Mouse (Mus musculus) lung, adult 2 months (tissue): ENCODE data around the gene Kcnj9. TPM values are rescaled to one million over a fixed set of nuclear protein-coding genes. Genes with fewer than 3 reads are reported as not detected.
A peak's percentile ranks its signal among the peaks of the same experiment; 100 is the strongest.

Source experiments
- DNase-seq: peaks from one replicate; pipeline ENCODE4 v3.0.0; 2022
- H3K4me1 ChIP-seq: fragments of 200-500 bp; 2 replicates; pipeline ENCODE4 v1.6.1; 2011; ENCODE audit warnings: low read length; ENCODE audit not compliant: control insufficient read depth, insufficient read depth
- H3K4me3 ChIP-seq: fragments of 200-500 bp; replicated peaks from 2 replicates; pipeline ENCODE3; 2011; ENCODE audit warnings: low read depth, mild to moderate bottlenecking, control low read depth, low read length; ENCODE audit errors: extremely low read depth
- CTCF ChIP-seq: fragments of 200-500 bp; IDR thresholded peaks from 2 replicates; pipeline ENCODE4 v1.5.1; 2011; ENCODE audit warnings: mild to moderate bottlenecking, low read length, control low read depth; ENCODE audit not compliant: insufficient read depth
- POLR2A ChIP-seq: fragments of 200-500 bp; IDR thresholded peaks from 2 replicates; pipeline ENCODE4 v1.6.1; 2011; ENCODE audit warnings: low read depth, mild to moderate bottlenecking, control low read depth, low read length, borderline replicate concordance; ENCODE audit errors: extremely low read depth
- WGBS: fragments of 180-500 bp; shearing (Covaris S2); methylation state at CpG from one replicate; pipeline ENCODE4 v1.1.7; 2018; 5-methylcytosine and 5-hydroxymethylcytosine counted together
- polyA plus RNA-seq: library from polyadenylated mRNA; depleted of rRNA; stranded (reverse); fragments of >200 nt; gene quantifications from 2 replicates; pipeline ENCODE4 v1.2.3, GENCODE M21; 2012

The Kcnj9 gene
- polyA plus RNA-seq, 1 experiment: not detected

DNA sequence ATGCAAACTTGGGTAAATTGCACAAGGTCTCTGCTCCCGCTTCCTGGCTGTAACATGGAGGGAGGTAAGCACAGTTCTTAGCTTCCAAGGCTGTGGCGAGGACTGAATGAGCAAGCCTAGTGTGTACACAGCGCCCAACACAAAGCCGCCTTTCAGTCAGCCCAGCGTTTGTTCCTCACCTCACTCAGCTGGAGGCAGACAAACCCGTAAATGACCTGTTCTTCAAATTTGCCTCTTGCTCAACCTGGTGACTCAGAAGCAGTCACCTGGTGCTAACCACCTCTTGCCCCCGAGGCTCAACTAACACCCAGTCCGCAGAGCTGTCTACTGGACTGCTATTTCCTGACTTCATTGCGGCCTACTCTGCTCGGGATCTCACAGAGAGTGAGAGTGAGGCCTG lies 21.2 kb downstream of the Kcnj9 start:
- TF ChIP-seq POLR2A (0 out of 2 replicates have a peak, but pooled peaks have one; percentile 21), CTCF (no peak)
- Histone ChIP-seq H3K4me3 (no peak overlapping the region), H3K4me1 (peaks cover 8% of the 10 kb centered on the region; the same call in 1 of the 2 replicates)
- no peak for DNase-seq
- WGBS: 61% methylated on average over 10 of the region's 10 CpGs

- Histone ChIP-seq H3K4me3 (no peak overlapping the region), H3K4me1 (peaks cover 8% of the 10 kb centered on the region; the same call in 1 of the 2 replicates)
- TF ChIP-seq POLR2A (no peak), CTCF (no peak)
- 59% methylated on average over 6 of the region's 6 CpGs for WGBS
- DNase-seq: no peak
Observed at GRCm38 (mm10) chr1:172306885-172307284, 22.2 kb downstream of the Kcnj9 start.

GRCm38 (mm10) chr1:172306196-172306595 lies 22.9 kb downstream of the Kcnj9 start:
- no peak for DNase-seq
- no peak for TF ChIP-seq CTCF
- no peak for TF ChIP-seq POLR2A
- peaks cover 8% of the 10 kb centered on the region; the same call in 1 of the 2 replicates for H3K4me1 ChIP-seq
- 39% methylated on average over 4 of the region's 4 CpGs for WGBS
- H3K4me3 ChIP-seq: no peak overlapping the region

DNA sequence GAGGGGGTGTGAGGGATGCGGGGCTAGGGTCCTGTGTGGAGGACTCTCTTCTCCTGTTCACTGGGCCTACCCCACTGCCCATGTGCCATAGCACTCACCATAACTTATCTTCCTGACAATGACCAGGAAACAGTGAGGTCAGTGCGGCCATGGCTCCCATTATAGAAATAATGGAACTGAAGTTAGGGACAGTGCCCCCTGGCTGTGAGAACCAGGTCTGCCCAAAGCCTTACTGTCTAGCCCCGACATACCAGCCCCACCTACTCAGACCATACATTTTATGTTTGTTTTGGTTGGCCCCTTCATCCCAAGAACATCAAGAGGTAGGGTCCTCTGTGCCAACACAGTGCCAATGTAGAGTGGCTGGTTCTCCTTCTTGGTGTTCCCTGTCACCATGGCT lies 23.5 kb downstream of the Kcnj9 start:
- H3K4me3 ChIP-seq: no peak overlapping the region
- TF ChIP-seq CTCF (peak; percentile 25; the same call in 1 of the 2 replicates), POLR2A (no peak)
- peaks cover 8% of the 10 kb centered on the region; the same call in 1 of the 2 replicates for H3K4me1 ChIP-seq
- 70% methylated on average over 3 of the region's 3 CpGs for WGBS
- no peak for DNase-seq

GRCm38 (mm10) chr1:172305153-172305552 lies 24.0 kb downstream of the Kcnj9 start:
- WGBS: 87% methylated on average over 2 of the region's 2 CpGs
- H3K4me3 ChIP-seq: no peak overlapping the region
- DNase-seq: no peak
- TF ChIP-seq CTCF (no peak), POLR2A (no peak)
- peaks cover 4% of the 10 kb centered on the region; the same call in 1 of the 2 replicates for H3K4me1 ChIP-seq

- no peak for DNase-seq
- 77% methylated on average over 6 of the region's 6 CpGs for WGBS
- Histone ChIP-seq H3K4me3 (no peak overlapping the region), H3K4me1 (peaks cover 2% of the 10 kb centered on the region; the same call in 1 of the 2 replicates)
- TF ChIP-seq CTCF: no peak
- TF ChIP-seq POLR2A: no peak
Observed at GRCm38 (mm10) chr1:172304443-172304842, 24.7 kb downstream of the Kcnj9 start.

DNA sequence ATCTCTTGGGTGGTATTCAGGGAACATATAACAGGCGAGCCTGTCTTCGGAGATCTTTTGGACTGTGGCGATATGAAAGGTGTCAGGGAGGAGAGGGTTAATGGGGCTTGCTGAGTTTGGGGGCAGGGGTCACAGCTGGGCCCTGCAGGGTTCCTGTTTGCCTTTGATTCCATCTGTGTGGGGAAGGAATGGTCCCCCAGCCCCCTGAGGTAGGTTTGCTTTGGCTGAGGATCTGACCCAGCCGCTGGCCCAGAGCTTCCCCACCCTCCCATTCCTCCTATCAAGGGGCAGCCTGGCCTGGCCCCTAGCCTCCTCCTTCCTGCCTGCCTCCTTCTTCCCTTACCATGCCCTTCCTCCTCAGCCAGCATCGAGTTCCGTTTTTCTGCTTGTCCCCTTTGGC lies 26.3 kb downstream of the Kcnj9 start:
- Histone ChIP-seq H3K4me1 (peaks cover 2% of the 10 kb centered on the region; the same call in 1 of the 2 replicates), H3K4me3 (no peak overlapping the region)
- 43% methylated on average over 6 of the region's 6 CpGs for WGBS
- TF ChIP-seq POLR2A (no peak), CTCF (no peak)
- DNase-seq: no peak

DNA sequence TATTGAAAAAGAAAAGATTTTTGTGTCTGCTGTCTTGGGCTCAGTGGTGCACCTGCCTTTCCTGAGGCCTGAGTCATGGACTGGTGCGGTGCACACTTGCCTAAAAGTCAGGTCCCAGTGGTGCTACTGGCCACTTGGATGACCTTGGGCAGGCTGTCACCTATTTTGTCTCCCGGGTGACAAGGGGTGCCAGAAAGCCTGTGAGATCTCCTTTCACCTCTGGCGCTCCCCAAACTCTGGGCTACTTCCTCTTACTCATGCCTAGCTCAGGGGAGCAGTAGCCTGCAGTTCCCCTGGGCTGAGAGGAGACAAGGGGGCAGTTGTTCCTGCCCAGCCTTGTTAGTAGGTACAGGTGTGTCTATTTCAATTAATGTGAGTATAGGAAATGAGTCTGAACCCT lies 26.8 kb downstream of the Kcnj9 start:
- WGBS: 66% methylated on average over 3 of the region's 3 CpGs
- TF ChIP-seq POLR2A (no peak), CTCF (no peak)
- Histone ChIP-seq H3K4me3 (no peak overlapping the region), H3K4me1 (peaks cover 2% of the 10 kb centered on the region; the same call in 1 of the 2 replicates)
- DNase-seq: no peak

DNA sequence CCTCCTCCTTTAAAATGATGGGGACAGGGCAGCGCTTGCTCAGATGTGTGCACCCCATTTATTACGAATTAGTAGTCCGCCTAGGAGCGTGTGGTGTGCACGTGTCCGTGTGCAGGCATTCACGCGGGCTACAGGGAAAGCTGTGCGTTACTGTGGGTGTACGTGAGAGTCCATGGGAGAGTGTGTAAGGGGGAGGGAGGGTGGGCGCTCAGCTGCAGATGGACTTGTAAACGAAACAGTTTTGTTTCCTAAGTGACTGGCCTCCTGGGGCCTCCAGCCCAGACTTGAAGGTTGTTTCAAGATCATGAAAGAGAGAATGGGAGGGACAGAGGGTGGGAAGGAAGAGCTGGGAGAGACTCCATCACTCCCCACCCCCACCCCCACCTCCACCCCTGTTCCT lies 27.9 kb downstream of the Kcnj9 start:
- 64% methylated on average over 12 of the region's 12 CpGs for WGBS
- TF ChIP-seq POLR2A (no peak), CTCF (no peak)
- Histone ChIP-seq H3K4me3 (no peak overlapping the region), H3K4me1 (no peaks in the 10 kb centered on the region)
- no peak for DNase-seq

DNA sequence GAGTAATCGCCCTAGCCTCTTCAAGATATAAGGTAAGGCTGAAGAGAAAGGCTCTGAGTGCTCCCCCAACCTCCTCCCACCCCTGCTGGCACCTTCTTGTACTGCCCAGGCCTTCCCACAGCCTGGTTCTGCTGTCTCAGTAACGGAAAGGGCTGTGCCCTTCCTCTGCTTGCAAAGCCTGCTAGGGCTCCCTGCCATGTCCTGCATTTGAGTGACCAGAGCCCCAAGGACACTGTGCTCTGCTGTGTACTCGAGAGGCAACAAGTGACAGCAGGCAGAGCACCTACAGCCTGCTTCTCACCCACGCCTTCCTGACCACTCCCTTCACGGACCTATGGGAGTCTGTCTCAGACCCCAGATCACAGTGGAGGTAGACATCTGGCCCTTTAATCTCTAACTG lies 28.9 kb downstream of the Kcnj9 start:
- WGBS: 60% methylated on average over 5 of the region's 5 CpGs
- Histone ChIP-seq H3K4me1 (no peaks in the 10 kb centered on the region), H3K4me3 (no peak overlapping the region)
- TF ChIP-seq CTCF: no peak
- no peak for TF ChIP-seq POLR2A
- DNase-seq: no peak
